Mouse (Mus musculus): ENCODE measurements at regions not wholly inside any gene's neighbourhood (a gene's known extent, or its start where the extent isn't known, plus 50 kb on each side); places are given as distances from the start of the nearest gene placed in this dataset.

- DNase-seq (ENCODE audit: low spot score), result no peak
These were observed 276.5 kb downstream of the Rps29 start for GRCm38 (mm10) chr12:68882503-68882902.

DNA sequence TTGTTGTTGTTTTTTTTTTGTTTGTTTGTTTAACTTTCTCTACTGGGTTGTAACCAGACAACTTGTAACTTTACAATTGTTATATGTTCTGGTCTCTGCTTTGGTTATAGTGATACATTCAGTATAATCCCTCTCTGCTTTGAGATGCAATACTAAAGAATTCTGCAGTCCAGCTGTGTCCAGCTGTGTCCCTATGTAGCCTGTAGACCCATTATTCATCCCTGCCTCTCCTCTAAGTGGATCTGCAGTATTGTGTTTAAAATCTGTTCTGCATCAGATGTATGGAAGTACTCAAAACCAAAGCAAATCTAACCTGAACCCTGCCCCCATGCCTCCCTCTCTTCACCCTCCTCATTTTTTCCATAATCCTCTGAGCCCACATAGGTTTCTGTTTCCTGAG lies 279.6 kb downstream of the Rps29 start:
- DNase-seq (ENCODE audit: low spot score), result no peak

- DNase-seq (ENCODE audit: low spot score), result no peak
These were observed 287.7 kb downstream of the Rps29 start for GRCm38 (mm10) chr12:68871259-68871658.

- no peak for DNase-seq (ENCODE audit: low spot score)
These were observed 296.0 kb downstream of the Rps29 start for GRCm38 (mm10) chr12:68862991-68863356.

- DNase-seq (ENCODE audit: low spot score), result no peak
These were observed 296.5 kb downstream of the Rps29 start for GRCm38 (mm10) chr12:68862313-68862990.

- DNase-seq (ENCODE audit: low spot score), result no peak
These were observed 298.7 kb downstream of the Rps29 start for GRCm38 (mm10) chr12:68860332-68860731.

- no peak for DNase-seq (ENCODE audit: low spot score)
These were observed 309.3 kb downstream of the Rps29 start for GRCm38 (mm10) chr12:68849616-68850140.

DNA sequence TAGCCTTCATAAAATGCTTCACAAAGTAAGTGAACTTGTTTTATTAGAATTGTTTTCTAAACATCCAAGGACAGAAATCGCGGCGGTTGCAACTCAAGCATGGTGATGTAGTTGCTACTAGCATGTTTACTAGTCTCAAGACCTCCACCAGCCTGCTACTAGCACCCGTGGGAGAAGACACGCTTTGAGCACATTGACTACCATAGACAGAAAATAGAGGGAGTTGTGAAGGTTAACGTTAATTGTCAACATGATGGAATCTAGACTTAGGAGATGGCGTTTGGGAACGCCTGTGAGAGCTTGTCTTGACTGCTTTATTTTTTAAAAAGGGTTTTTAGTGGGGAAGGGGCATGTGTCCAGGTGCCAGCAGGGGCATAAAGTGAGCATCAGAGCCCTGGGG lies 318.2 kb downstream of the Rps29 start:
- DNase-seq (ENCODE audit: low spot score), result no peak

- no peak for DNase-seq (ENCODE audit: low spot score)
These were observed 318.8 kb downstream of the Rps29 start for GRCm38 (mm10) chr12:68840156-68840555.

GRCm38 (mm10) chr12:68836023-68836422 lies 323.0 kb downstream of the Rps29 start:
- no peak for DNase-seq (ENCODE audit: low spot score)

DNA sequence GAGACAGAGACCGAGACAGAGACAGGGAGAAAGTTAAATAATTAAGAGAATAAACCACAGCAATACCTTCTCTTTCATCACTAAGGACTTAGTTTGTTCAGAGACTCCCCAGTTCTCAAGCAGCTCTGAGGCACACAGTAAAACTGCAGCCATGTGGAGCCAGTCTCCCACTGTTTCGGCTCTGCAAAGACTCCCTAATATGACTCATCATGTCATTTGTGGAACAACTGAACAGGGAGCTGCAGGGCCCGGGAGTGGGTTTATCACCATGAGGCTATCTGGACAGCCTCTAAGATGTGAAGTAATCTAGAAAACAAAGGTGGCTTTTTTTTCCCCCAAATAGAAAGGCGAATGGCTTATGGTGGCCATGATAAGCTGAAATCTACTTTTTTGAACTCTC lies 325.1 kb downstream of the Rps29 start:
- DNase-seq (ENCODE audit: low spot score), result no peak

DNA sequence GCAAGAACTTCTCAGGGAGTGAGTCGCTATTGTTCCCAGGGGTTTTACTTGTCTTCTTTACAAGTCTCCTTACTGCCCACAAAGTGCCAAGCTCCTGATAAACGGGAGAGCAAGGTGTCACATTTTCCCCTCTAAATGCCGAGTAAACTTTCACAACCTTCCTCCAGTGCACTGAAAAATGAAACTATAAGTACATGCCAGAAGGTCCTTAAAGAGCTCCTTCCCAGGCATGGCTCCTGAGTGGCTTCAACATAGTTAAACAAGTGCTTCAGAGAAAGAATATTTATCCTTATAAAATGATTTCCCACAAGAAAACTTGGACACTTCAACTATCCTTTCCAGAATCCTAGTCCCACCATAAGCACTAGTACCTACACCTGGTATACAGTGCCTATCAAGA lies 329.6 kb downstream of the Rps29 start:
- no peak for DNase-seq (ENCODE audit: low spot score)

GRCm38 (mm10) chr12:68827549-68828249 lies 331.3 kb downstream of the Rps29 start:
- DNase-seq (ENCODE audit: low spot score), result no peak

DNA sequence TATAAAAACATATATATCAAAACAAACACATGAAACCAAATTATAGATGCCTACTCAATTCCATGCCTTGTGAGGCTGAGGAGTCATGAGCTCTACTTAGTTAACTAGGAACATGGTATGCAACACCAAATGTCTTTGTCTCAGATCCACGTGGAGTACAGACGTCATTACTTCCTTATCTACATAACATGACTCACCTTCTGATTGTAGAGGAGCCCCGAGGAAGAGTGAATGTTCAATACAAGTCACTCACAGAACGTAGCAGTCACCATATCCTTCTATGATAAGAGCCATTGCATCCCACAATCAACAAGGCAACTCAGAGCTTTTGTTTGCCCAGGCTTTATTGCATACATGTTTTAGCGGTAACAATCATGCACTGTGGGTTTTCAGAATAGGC lies 364.6 kb downstream of the Rps29 start:
- DNase-seq (ENCODE audit: low spot score), result no peak

- DNase-seq (ENCODE audit: low spot score), result no peak
These were observed 375.4 kb downstream of the Rps29 start for GRCm38 (mm10) chr12:68783636-68784035.

DNA sequence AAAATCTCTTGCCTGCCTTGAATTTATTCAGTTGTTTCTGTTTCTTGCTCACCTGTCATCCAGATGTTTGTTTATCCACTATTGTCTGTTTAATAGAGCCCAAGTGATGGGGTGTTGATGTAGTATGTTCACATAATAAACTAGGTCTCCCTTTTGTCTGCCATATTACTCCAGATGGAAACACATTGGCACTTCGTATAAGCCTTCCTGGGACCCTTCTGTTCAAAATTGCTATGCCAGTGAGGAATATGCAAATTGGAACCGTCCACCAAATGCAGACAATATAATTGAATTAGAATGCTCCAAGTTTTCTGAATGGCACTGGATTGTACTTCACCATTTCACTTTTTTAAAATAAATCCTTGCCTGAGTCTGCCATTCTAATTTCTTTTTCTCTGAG lies 383.5 kb downstream of the Rps29 start:
- DNase-seq (ENCODE audit: low spot score), result no peak

DNA sequence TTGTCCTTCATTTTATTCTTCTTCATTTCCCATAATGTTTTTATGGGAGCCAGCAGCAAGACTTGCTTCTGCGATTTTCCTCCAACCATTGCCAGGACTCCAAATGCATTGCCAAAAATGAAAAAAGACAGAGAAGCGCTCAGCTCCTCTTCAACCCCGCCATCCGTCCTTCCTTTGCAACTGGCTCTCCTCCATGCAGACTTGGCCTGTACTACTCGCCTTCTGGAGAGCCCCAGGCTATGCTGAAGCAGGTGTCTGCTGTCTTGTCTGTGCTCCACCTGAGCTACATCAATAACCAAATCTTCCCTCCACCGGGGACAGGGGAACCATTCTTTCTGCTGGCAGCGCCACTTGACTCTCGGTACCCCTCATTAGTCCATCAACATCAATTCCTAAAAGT lies 384.2 kb downstream of the Rps29 start:
- no peak for DNase-seq (ENCODE audit: low spot score)

DNA sequence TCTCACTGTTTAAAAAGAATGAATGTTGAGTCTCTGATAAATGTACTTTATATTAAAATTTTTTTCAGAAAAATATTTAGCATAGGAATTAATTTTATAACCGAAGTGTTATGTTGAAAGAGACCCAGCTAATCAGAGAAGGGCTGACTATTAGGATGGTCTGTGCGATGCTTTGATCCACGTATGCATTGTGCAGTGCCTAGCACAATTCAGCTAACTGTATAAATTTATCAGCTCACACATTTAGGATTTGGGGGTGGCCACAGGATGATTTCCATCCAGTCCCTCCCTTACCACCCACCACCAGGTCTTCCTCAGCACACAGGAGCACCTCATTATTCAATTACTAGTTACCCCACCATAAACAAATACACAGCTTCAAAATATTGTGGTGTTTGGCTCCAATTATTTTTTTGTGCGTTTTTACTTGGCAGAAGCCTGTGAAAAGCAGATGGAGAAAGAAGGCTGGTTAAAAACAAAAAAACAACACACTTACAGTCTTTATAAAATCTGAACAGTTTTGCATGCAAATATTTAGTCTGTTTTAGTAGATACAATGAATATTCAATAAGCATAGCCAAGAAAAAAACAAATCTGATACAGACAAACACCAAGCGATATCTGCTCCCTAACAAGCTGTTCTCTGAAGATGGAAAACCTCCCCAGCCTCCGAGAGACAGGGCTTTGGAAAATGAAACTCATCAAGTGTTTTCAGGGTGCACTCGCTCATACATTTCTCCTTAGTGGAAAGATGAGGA lies 400.5 kb downstream of the Rps29 start:
- DNase-seq (ENCODE audit: low spot score), result no peak

- DNase-seq (ENCODE audit: low spot score), result no peak
These were observed 430.1 kb downstream of the Rps29 start for GRCm38 (mm10) chr12:68728882-68729281.

DNA sequence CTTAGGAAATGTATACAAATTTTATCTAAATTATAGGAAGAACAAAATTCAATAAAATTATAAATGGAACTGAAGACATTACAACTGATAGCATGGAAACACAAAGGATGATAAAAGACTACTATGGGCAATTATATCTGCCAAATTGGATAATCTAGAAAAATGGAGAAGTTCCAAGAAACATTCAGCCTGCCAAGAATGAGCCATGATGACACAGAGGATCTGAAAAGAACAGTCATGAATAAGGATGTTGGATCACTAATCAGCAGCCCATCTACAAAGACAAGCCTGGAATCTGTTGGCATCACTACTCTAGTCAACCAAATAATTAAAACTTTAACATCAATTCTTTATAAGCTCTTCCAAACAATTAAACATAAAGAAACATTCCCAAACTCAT lies 440.0 kb downstream of the Rps29 start:
- no peak for DNase-seq (ENCODE audit: low spot score)

DNA sequence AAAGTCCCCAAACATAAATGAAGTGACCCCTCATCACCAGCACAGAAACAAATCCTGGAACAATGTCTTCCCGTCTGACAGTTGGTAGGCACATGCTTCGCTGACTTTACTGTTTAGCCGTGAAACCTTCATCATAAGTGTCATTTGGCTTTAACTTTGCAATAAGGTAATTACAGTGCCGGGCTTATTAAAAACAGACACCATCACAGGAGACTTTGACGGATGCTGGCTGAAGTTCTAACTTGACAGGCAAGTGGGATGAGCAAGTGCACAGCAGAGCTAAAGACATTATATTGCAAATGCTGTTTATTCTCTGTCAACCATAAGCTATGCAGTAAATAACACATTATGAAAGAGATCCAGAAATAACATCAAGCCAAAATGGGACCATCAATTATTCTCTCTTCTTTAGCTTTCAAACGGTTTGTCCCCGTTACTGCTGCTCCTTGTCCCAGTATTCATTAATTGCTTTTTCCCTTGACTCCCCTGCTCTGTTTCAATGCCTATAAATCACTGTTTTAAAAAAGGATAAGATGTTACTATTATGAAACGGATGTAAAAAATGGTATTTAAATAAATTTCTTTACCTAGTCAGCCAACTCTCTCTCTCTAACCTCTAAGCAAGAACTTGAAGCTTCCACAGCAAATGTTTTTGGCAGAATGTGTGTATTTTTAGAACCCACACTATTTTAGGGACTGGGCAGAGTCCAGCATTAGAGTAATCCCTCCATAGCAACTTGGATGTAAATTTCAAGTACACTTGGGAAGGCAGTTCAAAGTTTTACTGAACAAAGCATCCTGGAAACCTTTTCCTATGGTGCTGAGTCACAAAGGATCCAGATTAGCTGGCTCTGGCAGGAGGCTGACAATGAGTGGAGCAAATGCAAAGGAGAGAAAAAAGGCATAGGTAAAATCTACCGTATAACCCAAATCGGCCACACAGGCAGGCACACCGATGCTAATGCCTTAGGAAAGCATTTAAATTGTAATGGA lies 464.4 kb downstream of the Rps29 start:
- no peak for DNase-seq (ENCODE audit: low spot score)
